Mouse (Mus musculus) retina, embryonic 14.5 days (tissue): Measurements from ENCODE around the gene Txndc16.
A peak's percentile ranks its signal among the peaks of the same experiment; 100 is the strongest.

Experiments
- DNase-seq: peaks from one replicate; pipeline ENCODE4 v3.0.0-alpha.2; 2015; ENCODE audit warnings: low spot score

Gene Txndc16

DNA sequence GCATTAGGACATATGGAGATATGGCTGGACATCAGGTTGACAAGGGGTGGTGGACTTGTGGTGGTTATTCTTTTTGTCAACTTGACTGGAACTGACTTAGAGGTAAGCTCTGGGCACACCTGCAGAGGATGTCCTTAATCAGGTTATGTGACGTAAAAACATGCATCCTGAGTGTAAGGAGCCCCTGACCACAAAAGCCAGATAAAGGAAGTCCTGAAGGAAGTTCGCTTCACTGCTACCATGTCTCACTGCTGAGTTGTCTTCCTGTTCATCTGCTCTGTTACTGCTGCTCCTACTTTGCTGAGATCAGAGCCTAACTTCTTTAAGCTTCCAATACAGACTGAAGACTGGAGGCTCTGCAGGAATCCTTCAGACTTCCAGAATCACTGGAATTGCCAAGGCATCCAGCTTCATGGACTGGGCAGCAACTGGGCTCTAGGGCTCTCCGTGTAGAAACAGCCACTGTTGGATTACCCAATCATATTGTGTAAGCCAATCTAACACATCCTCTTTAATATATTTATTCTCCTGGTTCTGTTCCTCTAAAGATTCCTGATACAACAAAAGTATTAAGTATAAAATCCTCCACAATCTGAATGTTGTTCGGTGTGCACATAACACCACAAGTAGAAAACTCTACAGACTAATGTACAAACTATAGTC is 64.5 kb downstream of the Txndc16 start:
- no peak for DNase-seq

DNA sequence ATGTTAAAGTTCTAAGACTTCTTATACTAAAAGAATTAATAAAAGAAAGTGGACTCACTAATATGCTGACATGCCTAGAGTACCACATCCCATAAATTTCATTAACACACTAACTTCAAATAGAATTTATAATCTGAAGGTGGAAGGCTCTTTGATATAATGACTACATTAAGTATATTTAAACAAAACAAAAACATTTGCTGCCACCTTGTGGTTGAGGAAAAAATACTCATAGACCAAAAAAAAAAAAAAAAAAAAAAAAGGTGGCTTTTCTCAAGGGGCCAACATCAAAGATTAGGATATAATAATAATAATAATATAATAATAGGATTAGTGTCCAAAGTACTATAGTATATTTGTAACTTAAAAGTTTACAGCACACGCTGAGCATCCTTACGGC is 66.9 kb downstream of the Txndc16 start:
- DNase-seq, result peak; percentile 67

DNA sequence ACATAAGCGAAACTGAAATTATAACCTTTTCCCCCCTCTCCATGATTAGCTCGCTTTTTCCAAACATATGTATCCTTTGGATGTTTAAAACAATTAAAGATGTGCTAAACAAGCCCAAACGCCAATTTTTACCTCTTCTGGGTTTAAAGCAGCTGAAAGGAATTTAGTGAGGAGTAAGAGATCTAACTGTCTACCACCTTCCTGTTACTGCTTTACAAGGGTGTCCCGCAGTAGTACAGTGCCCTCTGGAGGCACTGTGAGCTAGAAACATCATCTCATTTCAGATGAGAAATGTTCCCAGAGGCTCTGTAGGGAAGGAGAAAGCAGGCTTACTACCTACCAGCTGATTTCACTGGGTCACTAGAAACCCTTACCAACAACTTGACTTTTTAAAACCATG is 77.6 kb downstream of the Txndc16 start:
- peak; percentile 57 for DNase-seq

DNA sequence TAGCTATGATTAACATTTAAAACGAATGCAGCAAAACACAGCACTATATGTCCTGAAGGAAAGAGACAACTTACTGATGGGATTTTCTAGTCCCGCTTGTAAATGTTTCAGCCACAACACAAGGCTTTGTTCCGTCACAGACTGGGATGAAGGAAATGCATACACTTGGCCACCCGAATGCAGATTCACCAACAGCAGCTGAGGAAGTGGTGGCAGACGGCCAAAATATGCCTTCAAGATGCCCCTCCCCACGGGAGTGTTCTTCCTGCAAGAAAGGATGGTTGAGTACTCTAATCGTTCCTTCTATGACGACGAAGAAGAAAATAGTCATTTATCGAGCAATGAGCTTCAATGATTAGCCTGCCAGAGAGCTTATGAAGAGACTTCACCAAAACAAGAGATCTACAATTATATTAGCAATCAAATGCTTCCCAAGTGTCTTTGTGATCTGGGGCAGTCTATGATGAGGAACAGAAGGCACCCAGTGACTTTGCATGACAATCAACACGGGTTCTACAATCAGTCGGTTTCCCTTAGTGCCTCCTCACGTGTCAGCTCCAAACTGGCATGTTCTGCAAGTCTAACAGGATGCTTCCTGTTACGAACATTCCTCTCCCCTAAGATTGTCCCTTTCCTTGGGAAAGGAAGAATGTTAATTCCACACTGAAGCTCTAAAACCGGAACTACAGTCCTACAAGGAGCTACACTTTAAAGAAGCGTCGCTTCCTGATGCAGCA is 79.6 kb downstream of the Txndc16 start:
- no peak for DNase-seq

GRCm38 (mm10) chr14:45135961-45136360 is 84.2 kb downstream of the Txndc16 start:
- DNase-seq, result no peak

- no peak for DNase-seq
These were observed 84.6 kb downstream of the Txndc16 start for GRCm38 (mm10) chr14:45135560-45135959.

DNA sequence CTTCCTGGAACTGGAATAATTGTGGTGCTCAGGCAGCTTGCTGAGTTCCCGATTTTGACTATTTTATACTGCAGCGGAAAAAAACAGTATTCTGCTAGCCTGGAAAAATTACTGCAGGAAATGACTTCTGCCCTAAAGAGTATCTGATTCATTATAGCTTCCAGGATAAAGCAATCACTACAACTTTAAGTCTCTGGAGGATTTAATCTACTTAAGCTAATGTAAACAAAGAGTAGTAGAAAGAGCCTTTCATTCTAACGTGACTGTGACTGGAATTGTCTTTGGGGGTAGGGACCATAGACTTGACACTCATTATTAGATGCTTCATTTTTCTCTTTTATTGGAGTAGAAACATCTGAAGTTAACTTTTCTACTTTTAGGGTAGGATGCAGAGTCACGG is 101.8 kb downstream of the Txndc16 start:
- DNase-seq, result no peak

DNA sequence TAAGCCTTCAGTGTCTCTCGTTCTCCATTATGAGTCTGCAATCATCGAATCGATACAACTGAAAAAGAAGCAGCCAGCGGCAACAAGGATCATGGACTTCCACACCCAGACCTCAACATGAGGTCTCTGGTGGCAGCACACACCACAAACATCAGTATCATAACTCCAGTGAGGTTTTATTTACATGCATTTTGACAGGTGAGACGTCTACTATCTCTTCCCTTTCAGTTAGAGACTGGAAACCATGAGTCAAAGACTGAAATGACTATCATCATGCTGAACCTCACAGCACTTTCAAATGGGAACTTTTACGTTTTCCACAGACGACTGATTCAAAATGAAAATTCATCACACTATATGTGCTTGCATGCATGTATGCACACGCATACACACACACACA is 117.9 kb downstream of the Txndc16 start:
- DNase-seq, result no peak

DNA sequence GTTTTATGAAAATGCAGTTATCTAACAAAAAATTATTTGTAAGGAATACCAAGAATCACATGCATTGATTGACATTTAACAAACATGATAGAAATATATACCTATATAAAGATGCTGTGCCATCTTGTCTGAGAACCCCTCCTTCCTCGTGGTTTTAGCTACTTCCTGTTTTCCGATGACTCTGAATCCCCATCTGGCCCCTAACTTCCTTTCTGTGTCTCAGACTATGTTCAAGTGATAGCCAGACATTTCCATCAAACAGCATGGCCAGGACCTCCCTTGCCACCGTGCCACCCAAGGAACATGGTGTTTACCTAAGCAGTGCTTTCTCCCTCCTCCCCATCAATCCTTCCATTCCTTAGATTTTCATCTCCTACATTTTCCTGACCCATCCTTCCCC is 127.8 kb downstream of the Txndc16 start:
- DNase-seq, result no peak

DNA sequence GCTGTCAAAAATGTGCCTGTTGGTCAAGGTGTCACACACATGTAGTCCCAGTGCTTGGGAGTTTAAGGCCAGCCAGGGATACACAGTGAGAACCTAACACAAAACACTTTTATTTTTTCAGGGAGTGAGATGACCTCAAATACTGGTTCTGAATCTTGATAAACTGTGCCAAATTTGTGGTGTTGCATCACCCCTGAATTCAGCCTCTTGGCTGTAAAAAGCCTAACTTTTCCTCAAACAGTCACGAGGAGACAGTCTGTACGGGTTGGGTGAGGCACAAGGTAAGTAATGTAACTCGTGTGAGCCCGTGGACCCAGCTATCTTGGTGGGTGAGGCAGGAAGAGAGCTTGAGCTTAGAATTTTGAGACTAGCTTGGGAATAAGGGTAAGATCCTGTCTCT is 130.1 kb downstream of the Txndc16 start:
- DNase-seq, result no peak

GRCm38 (mm10) chr14:45085651-45086425 is 134.3 kb downstream of the Txndc16 start:
- DNase-seq, result no peak

DNA sequence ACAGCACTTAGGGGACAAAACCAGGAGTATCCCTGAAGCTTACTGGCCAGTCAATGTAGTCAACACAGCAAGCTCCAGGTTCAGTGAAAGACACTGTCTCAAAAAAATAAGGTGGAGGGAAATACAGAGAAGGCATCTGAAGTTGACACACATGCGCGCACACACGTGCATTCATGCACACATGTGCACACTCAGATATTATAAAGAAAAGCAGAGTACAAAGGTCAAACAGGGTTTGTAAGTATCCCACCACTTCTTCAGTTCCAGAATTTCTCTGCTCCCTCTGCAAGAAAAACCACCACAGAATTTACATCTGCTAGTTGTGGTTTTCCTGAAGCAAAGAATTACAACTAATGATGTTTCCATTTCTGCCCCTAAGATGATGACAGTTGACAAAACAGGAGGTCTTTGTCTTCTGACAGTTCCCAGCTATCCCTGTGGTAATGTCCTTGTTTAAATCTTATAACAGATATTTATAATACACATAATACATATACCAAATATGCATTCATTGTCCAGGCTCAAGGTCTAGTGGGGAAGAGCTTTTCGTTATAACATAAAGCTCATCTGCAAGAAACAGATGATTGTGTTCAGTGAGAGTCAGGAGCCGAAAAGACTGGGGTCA is 135.4 kb downstream of the Txndc16 start:
- DNase-seq, result no peak

GRCm38 (mm10) chr14:45083540-45083939 is 136.6 kb downstream of the Txndc16 start:
- DNase-seq, result no peak
